In genomic region chr9:64174341-64174740, GRCm38 (mm10) we compare ENCODE assay signal across 9 mouse cellular contexts. TPM values are rescaled to one million over a fixed set of nuclear protein-coding genes. Genes with fewer than 3 reads are reported as not detected.
DNase-seq lines count a peak whose midpoint lies in the region; ATAC-seq and TF ChIP-seq lines count a peak whose summit lies in the region.
"Had no signal": no experiment of that assay in that cellular context is flagged by ENCODE, and none has a peak within 500 bp of the region (broad histone marks: within the 10 kb centered on the region; RNA-seq: fewer than 3 reads in every experiment).

No protein-coding gene starts in this region.

- peak overlapping the region; percentile 97 for H3K9ac ChIP-seq in neural tube, embryonic 11.5 days (ENCODE audit: low read length)
- H3K9ac ChIP-seq in liver, embryonic 13.5 days, result peak overlapping the region; percentile 94

- H3K27me3 ChIP-seq in cerebellum, adult 2 months (ENCODE audit: control insufficient read depth, insufficient read depth, low read length), result no peaks in the 10 kb centered on the region
- H3K27me3 ChIP-seq in neural tube, embryonic 11.5 days (ENCODE audit: control insufficient read depth, insufficient read depth, low read length), result no peaks in the 10 kb centered on the region
- no peaks in the 10 kb centered on the region for H3K27me3 ChIP-seq in liver, embryonic 13.5 days

- no peak overlapping the region for H3K27ac ChIP-seq in cerebellum, adult 2 months (ENCODE audit: insufficient read depth, low read length)
- no peak overlapping the region for H3K27ac ChIP-seq in neural tube, embryonic 11.5 days (ENCODE audit: low read depth, low read length)
- peak overlapping the region; percentile 64; the same call in 1 of the 2 replicates for H3K27ac ChIP-seq in liver, embryonic 13.5 days

- peaks cover 4% of the 10 kb centered on the region; the same call in 1 of the 2 replicates for H3K4me1 ChIP-seq in cerebellum, adult 2 months (ENCODE audit: control insufficient read depth, insufficient read depth, low read length)
- no peaks in the 10 kb centered on the region for H3K4me1 ChIP-seq in neural tube, embryonic 11.5 days (ENCODE audit: control insufficient read depth, insufficient read depth, low read length)
- peaks cover 62% of the 10 kb centered on the region for H3K4me1 ChIP-seq in liver, embryonic 13.5 days (replicated peaks)

- peak overlapping the region; percentile 89 for H3K4me2 ChIP-seq in neural tube, embryonic 11.5 days (ENCODE audit: low read depth)
- H3K4me2 ChIP-seq in liver, embryonic 13.5 days, result peak overlapping the region; percentile 77

- no peak for DNase-seq in cerebellum, adult 2 months
- no peak for DNase-seq in cerebellum, adult 8-10 months
- DNase-seq in neural tube, embryonic 11.5 days (ENCODE audit: low spot score), result no peak
- no peak for DNase-seq in neural tube, embryonic 10.5 days (ENCODE audit: extremely low spot score, low spot score)
- no peak for DNase-seq in liver, embryonic 13.5 days
- DNase-seq in right cerebral cortex, postnatal 14 days, result no peak
- DNase-seq in layer of hippocampus, postnatal 14 days (ENCODE audit: low spot score in 2 of 2), result no peak
- DNase-seq: gastrocnemius, postnatal 25 days had no signal

- H3K4me3 ChIP-seq in cerebellum, adult 2 months (replicated peaks; ENCODE audit: insufficient read depth, low read depth, low read length), result peak overlapping the region; percentile 31
- peak overlapping the region; percentile 68 for H3K4me3 ChIP-seq in neural tube, embryonic 11.5 days (ENCODE audit: low read depth, low read length)
- peak overlapping the region; percentile 89 for H3K4me3 ChIP-seq in liver, embryonic 13.5 days (replicated peaks)

- peaks cover 5% of the 10 kb centered on the region for H3K36me3 ChIP-seq in neural tube, embryonic 11.5 days (ENCODE audit: control insufficient read depth, insufficient read depth, low read length)
- H3K36me3 ChIP-seq in liver, embryonic 13.5 days, result peaks cover 51% of the 10 kb centered on the region

- TF ChIP-seq CTCF in cerebellum, adult 2 months (IDR thresholded peaks at IDR 0.05; ENCODE audit: borderline replicate concordance, insufficient read depth, low read depth, low read length), result no peak

- no peaks in the 10 kb centered on the region for H3K9me3 ChIP-seq in neural tube, embryonic 11.5 days (ENCODE audit: control insufficient read depth, low read length)
- no peaks in the 10 kb centered on the region for H3K9me3 ChIP-seq in liver, embryonic 13.5 days (replicated peaks)

- no peak for ATAC-seq in neural tube, embryonic 11.5 days (ENCODE audit: insufficient read depth, low FRiP score, low TSS enrichment)
- ATAC-seq in liver, embryonic 13.5 days (ENCODE audit: low read depth), result no peak
- ATAC-seq in CD4-positive, CD25-positive, alpha-beta regulatory T cell, adult 4 months, result no peak

- no peak for TF ChIP-seq POLR2A in cerebellum, adult 2 months (IDR thresholded peaks at IDR 0.05; ENCODE audit: borderline replicate concordance, insufficient read depth, low read length)

RNA-seq across cellular contexts. Expression of gene Rpl4, which starts 1.2 kb away (rescaled TPM):
- 448 and 489 TPM in 2 replicates for polyA plus RNA-seq in cerebellum, adult 2 months (2012; rRNA removed)
- 1,092 and 1,168 TPM in 2 replicates for polyA plus RNA-seq in neural tube, embryonic 11.5 days (2014; fragmentation: Nextera tagmentation; extraction: Ambion mirVana)
- polyA plus RNA-seq in liver, embryonic 13.5 days (2015; fragmentation: Nextera tagmentation; extraction: Ambion mirVana), result 1,021 and 1,130 TPM in 2 replicates
- polyA plus RNA-seq in CD4-positive, CD25-positive, alpha-beta regulatory T cell, adult 4 months (2017; shearing (Covaris generic)), result 1,000 to 10,000 TPM; 3,641 to 3,879 TPM
- 100 to 1,000 TPM; 513 to 558 TPM for total RNA-seq in layer of hippocampus, postnatal 14 days (2021)

RNA-seq across cellular contexts. Expression of gene Zwilch, which starts 1.4 kb away (rescaled TPM):
- 3.1 and 3.7 TPM in 2 replicates for polyA plus RNA-seq in cerebellum, adult 2 months (2012; rRNA removed)
- 22.2 and 24.0 TPM in 2 replicates for polyA plus RNA-seq in neural tube, embryonic 11.5 days (2014; fragmentation: Nextera tagmentation; extraction: Ambion mirVana)
- 14.7 and 17.6 TPM in 2 replicates for polyA plus RNA-seq in liver, embryonic 13.5 days (2015; fragmentation: Nextera tagmentation; extraction: Ambion mirVana)
- 1 to 10 TPM; 3.9 to 5.0 TPM for polyA plus RNA-seq in CD4-positive, CD25-positive, alpha-beta regulatory T cell, adult 4 months (2017; shearing (Covaris generic))
- 1 to 10 TPM; 4.8 to 6.2 TPM for total RNA-seq in layer of hippocampus, postnatal 14 days (2021)

RNA-seq across cellular contexts. Expression of gene Snapc5, which starts 4.7 kb away (rescaled TPM):
- polyA plus RNA-seq in cerebellum, adult 2 months (2012; rRNA removed), result 32.3 and 33.6 TPM in 2 replicates
- polyA plus RNA-seq in neural tube, embryonic 11.5 days (2014; fragmentation: Nextera tagmentation; extraction: Ambion mirVana), result 28.4 and 31.7 TPM in 2 replicates
- polyA plus RNA-seq in liver, embryonic 13.5 days (2015; fragmentation: Nextera tagmentation; extraction: Ambion mirVana), result 16.6 and 16.9 TPM in 2 replicates
- polyA plus RNA-seq in CD4-positive, CD25-positive, alpha-beta regulatory T cell, adult 4 months (2017; shearing (Covaris generic)), result 10 to 100 TPM; 59.8 to 61.1 TPM
- total RNA-seq in layer of hippocampus, postnatal 14 days (2021), result 10 to 100 TPM; 14.6 to 19.3 TPM

RNA-seq across cellular contexts. Expression of gene Lctl, which starts 57.4 kb away (rescaled TPM):
- 0.14 and 0.38 TPM in 2 replicates for polyA plus RNA-seq in cerebellum, adult 2 months (2012; rRNA removed)
- polyA plus RNA-seq in neural tube, embryonic 11.5 days (2014; fragmentation: Nextera tagmentation; extraction: Ambion mirVana), result not detected in 2 replicates
- polyA plus RNA-seq in liver, embryonic 13.5 days (2015; fragmentation: Nextera tagmentation; extraction: Ambion mirVana), result not detected in 2 replicates
- polyA plus RNA-seq in CD4-positive, CD25-positive, alpha-beta regulatory T cell, adult 4 months (2017; shearing (Covaris generic)), result not detected
- total RNA-seq in layer of hippocampus, postnatal 14 days (2021), result not detected

Comparison
In these comparisons a context has a peak if more than half of its experiments do, and no peak if none do; other contexts are left out.
1. H3K4me3 ChIP-seq: peak in every context shown above with its lines; median percentile 89 in liver, embryonic 13.5 days; 68 in neural tube, embryonic 11.5 days; 31 in cerebellum, adult 2 months.